Mouse (Mus musculus): ENCODE data around the gene Acadvl.

GRCm38 (mm10) chr11:69982877-69983276 lies 32.3 kb downstream of the Acadvl start:
- TF ChIP-seq CTCF (conservative IDR thresholded peaks at IDR 0.05; ENCODE audit: insufficient read depth, insufficient read length, low read depth, low read length) (no peak), POLR2A (IDR thresholded peaks at IDR 0.05; ENCODE audit: low read depth, low read length) (no peak)

Data from kidney, adult 2 months (tissue).